Mouse (Mus musculus): ENCODE measurements at regions not wholly inside any gene's neighbourhood (a gene's known extent, or its start where the extent isn't known, plus 50 kb on each side); places are given as distances from the start of the nearest gene placed in this dataset.

DNA sequence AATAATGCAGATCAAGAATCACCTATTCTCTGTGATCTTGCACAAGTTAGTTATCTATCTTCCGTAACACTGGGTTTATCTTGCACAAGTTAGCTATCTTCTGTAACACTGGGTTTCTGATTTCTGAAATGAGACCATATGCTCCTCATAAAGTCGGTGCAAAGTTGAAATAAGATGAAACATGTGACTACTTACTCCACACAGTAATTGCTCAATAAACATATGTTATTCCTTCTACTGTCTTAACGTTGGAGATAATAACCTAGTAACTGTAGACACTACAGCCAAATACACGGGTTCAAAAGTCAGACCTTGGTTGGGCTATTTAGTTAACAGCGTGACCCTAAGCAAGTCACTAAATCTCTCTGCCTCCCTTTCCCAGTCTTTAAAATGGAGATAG, 65.8 kb upstream of the Atp11b start:
- Histone ChIP-seq H3K9ac (ENCODE audit: low read depth, low read length) (no peak overlapping the region), H3K4me1 (ENCODE audit: control insufficient read depth, insufficient read depth, low read length) (no peaks in the 10 kb centered on the region), H3K4me3 (ENCODE audit: low read depth, low read length) (no peak overlapping the region), H3K36me3 (ENCODE audit: control insufficient read depth, insufficient read depth, low read length) (no peaks in the 10 kb centered on the region), H3K27me3 (ENCODE audit: control insufficient read depth, insufficient read depth, low read length) (no peaks in the 10 kb centered on the region), H3K27ac (ENCODE audit: low read depth, low read length) (no peak overlapping the region), H3K9me3 (replicated peaks; ENCODE audit: control insufficient read depth, low read length) (no peaks in the 10 kb centered on the region), H3K4me2 (no peak overlapping the region)
- 69% methylated on average over 5 of the region's 5 CpGs for WGBS (ENCODE audit: insufficient replicate concordance)
- ATAC-seq (replicated peaks; ENCODE audit: insufficient number of reproducible peaks, low FRiP score, low TSS enrichment): no peak

DNA sequence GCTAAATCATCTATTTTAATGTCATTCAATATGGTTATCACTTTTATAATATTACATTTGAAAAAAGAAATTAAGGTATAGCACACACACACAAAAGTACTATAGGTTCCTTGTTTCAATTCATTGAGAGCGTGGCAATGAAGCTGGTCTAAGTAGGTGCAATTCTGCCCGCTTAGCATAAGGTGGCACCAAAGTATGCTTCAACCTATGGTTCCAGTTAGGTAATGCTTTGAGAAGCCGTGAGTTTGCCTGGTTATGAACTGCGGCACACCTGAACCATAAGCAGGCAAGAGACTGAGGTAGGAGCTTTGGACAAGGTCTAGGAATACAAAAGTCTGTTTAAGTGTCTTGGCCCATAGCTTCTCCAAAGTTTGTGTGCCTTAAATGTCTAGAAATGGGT, 65.1 kb upstream of the Atp11b start:
- Histone ChIP-seq H3K9me3 (replicated peaks; ENCODE audit: control insufficient read depth, low read length) (no peaks in the 10 kb centered on the region), H3K27ac (ENCODE audit: low read depth, low read length) (no peak overlapping the region), H3K27me3 (ENCODE audit: control insufficient read depth, insufficient read depth, low read length) (no peaks in the 10 kb centered on the region), H3K4me3 (ENCODE audit: low read depth, low read length) (no peak overlapping the region), H3K9ac (ENCODE audit: low read depth, low read length) (no peak overlapping the region), H3K4me1 (ENCODE audit: control insufficient read depth, insufficient read depth, low read length) (no peaks in the 10 kb centered on the region), H3K36me3 (ENCODE audit: control insufficient read depth, insufficient read depth, low read length) (no peaks in the 10 kb centered on the region), H3K4me2 (no peak overlapping the region)
- ATAC-seq (replicated peaks; ENCODE audit: insufficient number of reproducible peaks, low FRiP score, low TSS enrichment): no peak
- WGBS (ENCODE audit: insufficient replicate concordance): 18% methylated on average over 4 of the region's 4 CpGs

DNA sequence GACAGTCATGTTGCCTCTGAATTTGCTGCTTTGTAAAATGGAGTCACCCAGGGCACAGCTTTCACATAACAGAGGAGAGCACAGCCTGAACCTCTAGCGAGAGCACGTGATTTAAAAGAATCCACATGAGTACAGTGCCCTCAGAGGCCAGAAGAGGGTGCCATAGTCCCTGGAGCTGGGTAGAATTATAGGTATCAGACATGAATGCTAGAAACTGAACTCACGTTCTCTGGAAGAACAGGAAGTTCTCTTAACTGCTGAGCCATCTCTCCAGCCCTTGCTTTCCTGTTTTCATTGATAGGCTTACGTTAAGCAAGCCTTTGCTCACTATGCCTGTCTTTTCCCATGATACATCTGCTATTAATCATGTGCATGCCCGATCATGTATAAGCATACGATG, 60.9 kb upstream of the Atp11b start:
- Histone ChIP-seq H3K36me3 (ENCODE audit: control insufficient read depth, insufficient read depth, low read length) (no peaks in the 10 kb centered on the region), H3K4me1 (ENCODE audit: control insufficient read depth, insufficient read depth, low read length) (no peaks in the 10 kb centered on the region), H3K27me3 (ENCODE audit: control insufficient read depth, insufficient read depth, low read length) (no peaks in the 10 kb centered on the region), H3K4me3 (ENCODE audit: low read depth, low read length) (no peak overlapping the region), H3K9me3 (replicated peaks; ENCODE audit: control insufficient read depth, low read length) (no peaks in the 10 kb centered on the region), H3K4me2 (no peak overlapping the region), H3K9ac (ENCODE audit: low read depth, low read length) (no peak overlapping the region), H3K27ac (ENCODE audit: low read depth, low read length) (no peak overlapping the region)
- ATAC-seq (replicated peaks; ENCODE audit: insufficient number of reproducible peaks, low FRiP score, low TSS enrichment): no peak; the same call in 1 of the 2 replicates
- 49% methylated on average over 6 of the region's 6 CpGs for WGBS (ENCODE audit: insufficient replicate concordance)

DNA sequence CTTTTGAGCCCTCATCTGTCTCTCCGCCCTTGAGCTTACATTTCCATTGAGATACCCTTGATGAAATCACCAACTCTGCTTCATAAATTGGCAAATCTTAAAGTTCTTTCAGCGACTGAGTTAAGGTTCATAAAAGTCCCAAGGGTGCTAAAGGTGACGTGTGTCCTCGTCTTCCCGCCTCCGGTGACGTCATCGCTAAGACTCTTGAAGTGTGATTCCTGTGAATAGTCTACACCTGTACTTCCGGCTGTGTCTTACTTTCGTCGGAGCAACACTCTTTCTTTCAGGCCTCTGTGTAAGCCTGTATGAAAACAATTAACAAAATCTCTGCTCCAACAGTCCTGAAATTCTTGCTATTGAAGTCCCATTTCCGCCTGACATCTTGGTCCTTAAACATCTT, 60.4 kb upstream of the Atp11b start:
- Histone ChIP-seq H3K4me2 (no peak overlapping the region), H3K4me1 (ENCODE audit: control insufficient read depth, insufficient read depth, low read length) (no peaks in the 10 kb centered on the region), H3K9me3 (replicated peaks; ENCODE audit: control insufficient read depth, low read length) (no peaks in the 10 kb centered on the region), H3K36me3 (ENCODE audit: control insufficient read depth, insufficient read depth, low read length) (no peaks in the 10 kb centered on the region), H3K27me3 (ENCODE audit: control insufficient read depth, insufficient read depth, low read length) (no peaks in the 10 kb centered on the region), H3K4me3 (ENCODE audit: low read depth, low read length) (no peak overlapping the region), H3K27ac (ENCODE audit: low read depth, low read length) (no peak overlapping the region), H3K9ac (ENCODE audit: low read depth, low read length) (no peak overlapping the region)
- ATAC-seq (replicated peaks; ENCODE audit: insufficient number of reproducible peaks, low FRiP score, low TSS enrichment): no peak
- 78% methylated on average over 12 of the region's 12 CpGs for WGBS (ENCODE audit: insufficient replicate concordance)

DNA sequence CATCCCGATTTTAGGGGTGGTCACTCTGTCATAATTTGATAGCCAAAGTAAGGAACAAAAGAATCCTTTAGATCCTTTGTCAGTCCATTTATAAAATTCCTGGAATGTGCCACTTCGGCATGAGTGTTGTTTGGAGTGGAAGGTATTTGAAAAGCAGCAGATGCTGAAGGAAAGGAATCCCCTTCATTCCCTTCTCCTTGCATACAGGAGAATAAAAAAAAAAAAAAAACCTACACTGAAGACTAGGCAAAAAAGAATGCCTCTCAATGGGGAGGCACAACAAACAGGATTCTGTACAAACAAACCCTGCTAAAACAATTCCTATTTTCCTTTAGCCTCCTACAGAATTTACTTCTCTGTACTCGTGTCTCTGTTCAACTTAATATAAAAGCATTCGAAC, 59.7 kb upstream of the Atp11b start:
- H3K4me3 ChIP-seq (ENCODE audit: low read depth, low read length): no peak overlapping the region
- no peak overlapping the region for H3K9ac ChIP-seq (ENCODE audit: low read depth, low read length)
- H3K4me1 ChIP-seq (ENCODE audit: control insufficient read depth, insufficient read depth, low read length): no peaks in the 10 kb centered on the region
- 60% methylated on average over 4 of the region's 4 CpGs for WGBS (ENCODE audit: insufficient replicate concordance)
- H3K36me3 ChIP-seq (ENCODE audit: control insufficient read depth, insufficient read depth, low read length): no peaks in the 10 kb centered on the region
- no peaks in the 10 kb centered on the region for H3K27me3 ChIP-seq (ENCODE audit: control insufficient read depth, insufficient read depth, low read length)
- no peak overlapping the region for H3K27ac ChIP-seq (ENCODE audit: low read depth, low read length)
- H3K9me3 ChIP-seq (replicated peaks; ENCODE audit: control insufficient read depth, low read length): no peaks in the 10 kb centered on the region
- no peak for ATAC-seq (replicated peaks; ENCODE audit: insufficient number of reproducible peaks, low FRiP score, low TSS enrichment)
- H3K4me2 ChIP-seq: no peak overlapping the region

DNA sequence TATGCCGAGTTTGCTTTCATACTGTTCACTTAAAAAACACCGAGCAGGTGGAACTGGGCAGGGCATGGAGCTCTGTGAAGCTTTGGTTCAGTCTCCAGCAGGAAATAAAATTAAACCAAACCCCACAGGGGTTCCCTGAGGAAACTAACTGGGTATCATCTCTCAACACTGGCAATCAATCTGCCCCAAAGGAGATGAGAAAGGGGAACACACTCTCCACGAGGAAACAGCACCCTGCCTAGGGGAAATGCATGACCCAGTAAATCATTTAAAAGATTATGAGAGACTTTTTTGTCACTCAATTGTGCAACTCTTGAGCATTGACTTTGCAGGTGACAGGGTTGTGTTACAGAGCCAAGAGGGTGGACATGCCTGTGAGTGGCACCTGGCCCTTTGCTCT, 58.0 kb upstream of the Atp11b start:
- H3K27me3 ChIP-seq (ENCODE audit: control insufficient read depth, insufficient read depth, low read length): no peaks in the 10 kb centered on the region
- no peak overlapping the region for H3K4me2 ChIP-seq
- no peaks in the 10 kb centered on the region for H3K4me1 ChIP-seq (ENCODE audit: control insufficient read depth, insufficient read depth, low read length)
- H3K4me3 ChIP-seq (ENCODE audit: low read depth, low read length): no peak overlapping the region
- no peak for ATAC-seq (replicated peaks; ENCODE audit: insufficient number of reproducible peaks, low FRiP score, low TSS enrichment)
- no peak overlapping the region for H3K9ac ChIP-seq (ENCODE audit: low read depth, low read length)
- H3K36me3 ChIP-seq (ENCODE audit: control insufficient read depth, insufficient read depth, low read length): no peaks in the 10 kb centered on the region
- no peak overlapping the region for H3K27ac ChIP-seq (ENCODE audit: low read depth, low read length)
- WGBS (ENCODE audit: insufficient replicate concordance): 55% methylated on average over 3 of the region's 3 CpGs
- H3K9me3 ChIP-seq (replicated peaks; ENCODE audit: control insufficient read depth, low read length): no peaks in the 10 kb centered on the region

DNA sequence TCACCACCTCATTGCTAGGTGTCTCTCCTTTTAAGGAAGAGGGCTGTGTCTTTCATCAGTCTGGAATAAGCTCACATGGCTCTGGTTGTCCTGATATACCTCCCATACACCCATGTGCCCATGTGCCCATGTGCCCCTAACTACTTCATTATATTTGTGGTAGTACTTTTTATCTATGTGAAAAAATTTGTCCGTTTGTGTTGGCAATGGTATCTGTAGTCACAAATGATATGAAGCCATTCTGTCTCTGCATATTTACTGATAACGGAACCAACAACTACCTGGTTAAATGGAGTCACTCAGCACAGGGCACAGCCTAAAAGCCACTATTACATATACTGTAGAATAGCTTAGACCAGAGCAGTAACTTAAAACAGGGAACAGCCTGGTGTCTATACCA, 54.6 kb upstream of the Atp11b start:
- no peak for ATAC-seq (replicated peaks; ENCODE audit: insufficient number of reproducible peaks, low FRiP score, low TSS enrichment)
- WGBS (ENCODE audit: insufficient replicate concordance): 80% methylated on average over 2 of the region's 2 CpGs

DNA sequence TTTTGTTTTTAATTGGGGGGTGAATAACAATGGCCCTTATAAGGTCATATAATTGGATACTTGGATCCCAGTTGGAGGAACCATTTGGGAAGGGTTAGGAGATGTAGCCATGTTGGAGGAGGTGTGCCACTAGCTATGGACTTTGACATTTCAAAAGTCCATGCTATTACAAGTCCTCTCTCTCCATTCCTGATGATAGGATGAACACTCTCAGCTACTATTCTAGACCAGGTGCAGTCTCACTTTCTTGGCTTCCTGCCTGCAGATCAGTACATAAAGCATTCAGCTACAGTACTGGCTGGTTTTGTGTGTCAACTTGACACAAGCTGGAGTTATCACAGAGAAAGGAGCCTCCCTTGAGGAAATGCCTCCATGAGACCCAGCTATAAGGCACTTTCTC, 53.9 kb upstream of the Atp11b start:
- Histone ChIP-seq H3K27me3 (ENCODE audit: control insufficient read depth, insufficient read depth, low read length) (no peaks in the 10 kb centered on the region), H3K9me3 (replicated peaks; ENCODE audit: control insufficient read depth, low read length) (no peaks in the 10 kb centered on the region), H3K9ac (ENCODE audit: low read depth, low read length) (no peak overlapping the region), H3K4me3 (ENCODE audit: low read depth, low read length) (no peak overlapping the region), H3K27ac (ENCODE audit: low read depth, low read length) (no peak overlapping the region), H3K4me1 (ENCODE audit: control insufficient read depth, insufficient read depth, low read length) (no peaks in the 10 kb centered on the region), H3K4me2 (no peak overlapping the region), H3K36me3 (ENCODE audit: control insufficient read depth, insufficient read depth, low read length) (no peaks in the 10 kb centered on the region)
- ATAC-seq (replicated peaks; ENCODE audit: insufficient number of reproducible peaks, low FRiP score, low TSS enrichment): no peak

More for the DNA sequence above, 54.6 kb upstream of the Atp11b start:
- Histone ChIP-seq H3K4me2 (no peak overlapping the region), H3K4me3 (ENCODE audit: low read depth, low read length) (no peak overlapping the region), H3K9ac (ENCODE audit: low read depth, low read length) (no peak overlapping the region), H3K27ac (ENCODE audit: low read depth, low read length) (no peak overlapping the region), H3K9me3 (replicated peaks; ENCODE audit: control insufficient read depth, low read length) (no peaks in the 10 kb centered on the region), H3K27me3 (ENCODE audit: control insufficient read depth, insufficient read depth, low read length) (no peaks in the 10 kb centered on the region), H3K36me3 (ENCODE audit: control insufficient read depth, insufficient read depth, low read length) (no peaks in the 10 kb centered on the region), H3K4me1 (ENCODE audit: control insufficient read depth, insufficient read depth, low read length) (no peaks in the 10 kb centered on the region)

GRCm38 (mm10) chr3:35703528-35704327, 50.2 kb upstream of the Atp11b start:
- ATAC-seq (replicated peaks; ENCODE audit: insufficient number of reproducible peaks, low FRiP score, low TSS enrichment): no peak
- no peak overlapping the region for H3K4me3 ChIP-seq (ENCODE audit: low read depth, low read length)
- H3K36me3 ChIP-seq (ENCODE audit: control insufficient read depth, insufficient read depth, low read length): no peaks in the 10 kb centered on the region
- no peaks in the 10 kb centered on the region for H3K27me3 ChIP-seq (ENCODE audit: control insufficient read depth, insufficient read depth, low read length)
- no peak overlapping the region for H3K27ac ChIP-seq (ENCODE audit: low read depth, low read length)
- WGBS (ENCODE audit: insufficient replicate concordance): 72% methylated on average over 8 of the region's 8 CpGs
- no peaks in the 10 kb centered on the region for H3K4me1 ChIP-seq (ENCODE audit: control insufficient read depth, insufficient read depth, low read length)
- 0 out of 2 replicates have a peak overlapping the region, but pooled peaks have one; percentile 10 for H3K9ac ChIP-seq (ENCODE audit: low read depth, low read length)
- H3K4me2 ChIP-seq: no peak overlapping the region
- no peaks in the 10 kb centered on the region for H3K9me3 ChIP-seq (replicated peaks; ENCODE audit: control insufficient read depth, low read length)

Measured in heart, embryonic 11.5 days (tissue).